Mouse (Mus musculus) ovary, postnatal 10 days (tissue): ENCODE results near the gene Amotl2.
A peak's percentile ranks its signal among the peaks of the same experiment; 100 is the strongest.

Experiments
- DNase-seq: peaks from one replicate; pipeline ENCODE4 v3.0.0; 2022; ENCODE audit warnings: low spot score

Amotl2 gene

DNA sequence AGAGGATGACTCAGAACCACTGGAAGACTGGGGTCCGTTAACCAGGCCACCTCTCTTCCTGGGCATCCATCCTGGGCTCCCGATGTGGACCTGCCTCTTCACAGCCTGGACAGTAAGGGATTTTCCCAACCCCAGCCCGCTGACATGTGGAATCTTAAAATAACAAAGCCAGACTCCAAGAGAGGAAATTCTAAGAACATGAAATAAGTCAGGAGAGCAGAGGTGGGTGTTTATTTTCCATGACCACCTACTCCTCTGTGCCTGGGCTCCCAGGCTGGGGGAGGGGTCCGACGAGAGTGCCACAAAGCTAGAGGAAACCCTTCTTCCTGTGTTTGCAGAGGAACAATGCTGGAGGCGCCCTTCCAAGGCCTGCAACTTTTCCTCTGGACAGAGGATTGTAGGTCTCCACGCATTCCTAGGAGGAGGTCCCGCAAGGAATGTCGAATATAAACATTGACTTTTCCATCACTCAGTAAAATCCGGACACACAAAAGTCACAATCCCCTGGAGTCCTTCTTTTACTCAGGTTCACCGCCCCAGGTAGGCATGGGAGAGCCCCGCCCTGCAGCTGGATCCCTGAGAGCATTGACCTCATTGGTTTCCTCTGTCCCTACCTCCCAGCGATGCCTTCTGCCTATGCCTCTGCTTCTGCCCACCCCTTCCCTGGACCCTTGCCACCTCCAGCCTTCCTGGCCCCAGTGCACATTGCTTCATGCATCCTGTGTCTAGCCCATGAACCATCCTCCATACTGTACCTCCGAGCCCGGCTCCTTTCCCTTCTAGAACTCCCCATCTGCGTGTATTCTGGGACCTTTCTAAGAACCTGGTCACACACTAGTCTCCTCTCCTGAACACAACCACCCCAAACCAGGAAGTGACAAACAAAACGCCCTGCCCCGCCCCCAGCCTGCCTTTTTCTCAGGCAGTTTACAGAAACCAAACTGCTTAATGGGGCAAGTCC, 61.4 kb downstream of the Amotl2 start:
- no peak for DNase-seq

DNA sequence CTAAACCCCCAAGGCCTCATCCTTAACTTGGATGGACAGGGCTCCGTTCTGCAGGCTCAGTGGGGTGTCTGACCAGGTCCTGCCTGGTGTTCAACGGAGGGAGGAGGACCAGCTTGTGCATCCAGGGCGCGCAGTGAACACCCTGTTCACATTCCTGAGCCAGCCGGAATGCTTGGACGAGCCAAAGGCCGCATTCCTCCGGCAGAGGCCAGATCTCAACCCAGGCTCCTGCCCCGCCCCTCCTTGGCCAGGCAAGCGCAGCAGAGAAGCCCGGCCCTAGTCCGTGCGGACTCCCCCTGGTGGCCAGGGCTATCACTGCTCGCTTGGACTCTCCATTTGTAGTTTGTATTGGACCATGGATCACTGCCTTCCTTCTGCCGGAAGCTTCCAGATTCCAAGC, 63.0 kb downstream of the Amotl2 start:
- DNase-seq = peak; percentile 71
